Mouse (Mus musculus) MEL (cell line): ENCODE measurements around the gene Ctnna2. TPM values are rescaled to one million over a fixed set of nuclear protein-coding genes. Genes with fewer than 3 reads are reported as not detected.

Experiments
- DNase-seq: peaks from one replicate; pipeline ENCODE4 v3.0.0; 2011; ENCODE audit warnings: low read depth, low spot score
- H3K27ac ChIP-seq: 2 replicates; pipeline ENCODE4 v1.5.1; 2012; ENCODE audit warnings: low read depth, mild to moderate bottlenecking, control low read depth, low read length, moderate library complexity; ENCODE audit not compliant: control insufficient read depth
- H3K27me3 ChIP-seq, 2 experiments: fragments of 150-350 bp in 1 of 2; sonication (generic) in 1 of 2; 2 replicates each; pipeline ENCODE4 v1.6.1; 2012; ENCODE audit warnings: low read length in 2 of 2, mild to moderate bottlenecking in 2 of 2, improper control_type of control experiment in 1 of 2, moderate library complexity in 1 of 2; ENCODE audit not compliant: insufficient read depth in 2 of 2, control insufficient read depth in 1 of 2
- H3K36me3 ChIP-seq, 2 experiments: 2 replicates each; pipeline ENCODE4 v1.6.1; 2012 to 2014; ENCODE audit warnings: low read length in 2 of 2, improper control_type of control experiment in 1 of 2, inconsistent platforms in 1 of 2, mild to moderate bottlenecking in 1 of 2; ENCODE audit not compliant: insufficient read depth in 2 of 2, control insufficient read depth in 1 of 2
- H3K4me1 ChIP-seq, 2 experiments: fragments of 150-350 bp in 1 of 2; sonication (generic) in 1 of 2; 2 replicates each; pipeline ENCODE4 v1.6.1; 2012; ENCODE audit warnings: low read length in 2 of 2, improper control_type of control experiment in 1 of 2, mild to moderate bottlenecking in 1 of 2; ENCODE audit not compliant: insufficient read depth in 2 of 2, control insufficient read depth in 1 of 2
- H3K4me3 ChIP-seq, 2 experiments: fragments of 150-350 bp in 1 of 2; sonication (generic) in 1 of 2; 2 replicates each; pipeline ENCODE4 v1.5.1; 2012; ENCODE audit warnings: low read depth in 2 of 2, low read length in 2 of 2, mild to moderate bottlenecking in 2 of 2, moderate library complexity in 2 of 2, control low read depth in 1 of 2, improper control_type of control experiment in 1 of 2; ENCODE audit not compliant: control insufficient read depth in 1 of 2, insufficient read depth in 1 of 2
- H3K79me2 ChIP-seq: 2 replicates; pipeline ENCODE4 v1.6.1; 2012; ENCODE audit warnings: mild to moderate bottlenecking, low read length, moderate library complexity; ENCODE audit not compliant: control insufficient read depth, poor library complexity, insufficient read depth
- H3K9ac ChIP-seq: 2 replicates; pipeline ENCODE4 v1.6.1; 2012; ENCODE audit warnings: low read depth, mild to moderate bottlenecking, control low read depth, low read length, moderate library complexity; ENCODE audit not compliant: control insufficient read depth, poor library complexity, severe bottlenecking
- H3K9me3 ChIP-seq: fragments of 150-350 bp; sonication (generic); replicated peaks from 2 replicates; pipeline ENCODE4 v1.6.1; 2012; ENCODE audit warnings: mild to moderate bottlenecking, low read length, improper control_type of control experiment, moderate library complexity; ENCODE audit not compliant: insufficient read depth
- BHLHE40 ChIP-seq: IDR thresholded peaks from 2 replicates; pipeline ENCODE4 v1.6.1; 2012; ENCODE audit warnings: low read depth, mild to moderate bottlenecking, inconsistent platforms, low read length, improper control_type of control experiment, borderline replicate concordance
- CHD1 ChIP-seq: IDR thresholded peaks from 2 replicates; pipeline ENCODE4 v1.6.1; 2012; ENCODE audit warnings: low read depth, mild to moderate bottlenecking, inconsistent platforms, low read length, improper control_type of control experiment
- CHD2 ChIP-seq: IDR thresholded peaks from 2 replicates; pipeline ENCODE4 v1.6.1; 2011; ENCODE audit warnings: low read length, improper control_type of control experiment
- CTCF ChIP-seq, 3 experiments: IDR thresholded peaks in 2 of 3; conservative IDR thresholded peaks in 1 of 3; 2 replicates each; pipeline ENCODE4 v1.5.1; 2011 to 2012; ENCODE audit warnings: low read length in 3 of 3, low read depth in 2 of 3, mild to moderate bottlenecking in 2 of 3, improper control_type of control experiment in 1 of 3, inconsistent platforms in 1 of 3, mixed read lengths in 1 of 3, moderate library complexity in 1 of 3; ENCODE audit not compliant: control insufficient read depth in 1 of 3, insufficient read depth in 1 of 3, poor library complexity in 1 of 3, severe bottlenecking in 1 of 3
- ELF1 ChIP-seq: IDR thresholded peaks from 2 replicates; pipeline ENCODE4 v1.6.1; 2014; ENCODE audit warnings: low read depth, mild to moderate bottlenecking, inconsistent platforms, low read length, improper control_type of control experiment, moderate library complexity
- EP300 ChIP-seq, 2 experiments: IDR thresholded peaks; 2 replicates each; pipeline ENCODE4 v1.6.1; 2011; ENCODE audit warnings: improper control_type of control experiment in 2 of 2, low read length in 2 of 2, low read depth in 1 of 2, mild to moderate bottlenecking in 1 of 2
- GABPA ChIP-seq: IDR thresholded peaks from 2 replicates; pipeline ENCODE4 v1.6.1; 2012; ENCODE audit warnings: low read depth, mild to moderate bottlenecking, inconsistent platforms, low read length, improper control_type of control experiment, moderate library complexity
- HCFC1 ChIP-seq: IDR thresholded peaks from 2 replicates; pipeline ENCODE4 v1.6.1; 2012; ENCODE audit warnings: low read depth, mild to moderate bottlenecking, inconsistent platforms, low read length, improper control_type of control experiment, moderate library complexity
- JUND ChIP-seq: IDR thresholded peaks from 2 replicates; pipeline ENCODE4 v1.6.1; 2011; ENCODE audit warnings: low read depth, mild to moderate bottlenecking, improper control_type of control experiment, low read length
- MAFK ChIP-seq: IDR thresholded peaks from 2 replicates; pipeline ENCODE4 v1.6.1; 2011; ENCODE audit warnings: low read depth, mild to moderate bottlenecking, low read length, improper control_type of control experiment, borderline replicate concordance
- MAX ChIP-seq: IDR thresholded peaks from 2 replicates; pipeline ENCODE4 v1.6.1; 2011; ENCODE audit warnings: low read length, improper control_type of control experiment
- MAZ ChIP-seq: IDR thresholded peaks from 2 replicates; pipeline ENCODE4 v1.6.1; 2012; ENCODE audit warnings: low read depth, mild to moderate bottlenecking, inconsistent platforms, low read length, improper control_type of control experiment
- MEF2A ChIP-seq: IDR thresholded peaks from 2 replicates; pipeline ENCODE4 v1.6.1; 2014; ENCODE audit warnings: low read depth, mild to moderate bottlenecking, inconsistent platforms, low read length, improper control_type of control experiment; ENCODE audit not compliant: poor library complexity, insufficient replicate concordance, severe bottlenecking; ENCODE audit errors: extremely low read depth
- MXI1 ChIP-seq: IDR thresholded peaks from 2 replicates; pipeline ENCODE4 v1.6.1; 2011; ENCODE audit warnings: mild to moderate bottlenecking, low read depth, low read length, improper control_type of control experiment
- MYC ChIP-seq: IDR thresholded peaks from 2 replicates; pipeline ENCODE4 v1.6.1; 2011; ENCODE audit warnings: low read depth, mild to moderate bottlenecking, low read length, improper control_type of control experiment, moderate library complexity
- NELFE ChIP-seq: IDR thresholded peaks from 2 replicates; pipeline ENCODE4 v1.6.1; 2011; ENCODE audit warnings: low read depth, low read length, improper control_type of control experiment
- POLR2AphosphoS2 ChIP-seq: IDR thresholded peaks from 2 replicates; pipeline ENCODE4 v1.6.1; 2011; ENCODE audit warnings: low read length, improper control_type of control experiment
- POLR2AphosphoS5 ChIP-seq: IDR thresholded peaks from 2 replicates; pipeline ENCODE4 v1.6.1; 2012; ENCODE audit warnings: low read depth, borderline replicate concordance, mild to moderate bottlenecking, inconsistent platforms, low read length, moderate library complexity, mixed read lengths
- RCOR1 ChIP-seq: IDR thresholded peaks from 2 replicates; pipeline ENCODE4 v1.6.1; 2012; ENCODE audit warnings: low read depth, mild to moderate bottlenecking, inconsistent platforms, low read length, improper control_type of control experiment
- SIN3A ChIP-seq: IDR thresholded peaks from 2 replicates; pipeline ENCODE4 v1.6.1; 2012; ENCODE audit warnings: low read length, improper control_type of control experiment, inconsistent platforms
- TAL1 ChIP-seq: IDR thresholded peaks from 2 replicates; pipeline ENCODE4 v1.6.1; 2012; ENCODE audit warnings: mild to moderate bottlenecking, inconsistent platforms, low read length, moderate library complexity, mixed read lengths
- UBTF ChIP-seq: IDR thresholded peaks from 2 replicates; pipeline ENCODE4 v1.6.1; 2012; ENCODE audit warnings: low read depth, mild to moderate bottlenecking, inconsistent platforms, low read length, improper control_type of control experiment, moderate library complexity, borderline replicate concordance; ENCODE audit not compliant: insufficient read depth
- USF1 ChIP-seq: IDR thresholded peaks from 2 replicates; pipeline ENCODE4 v1.6.1; 2014; ENCODE audit warnings: low read depth, mild to moderate bottlenecking, inconsistent platforms, low read length, improper control_type of control experiment, moderate library complexity
- USF2 ChIP-seq, 2 experiments: IDR thresholded peaks; 2 replicates each; pipeline ENCODE4 v1.6.1; 2011 to 2012; ENCODE audit warnings: improper control_type of control experiment in 2 of 2, low read length in 2 of 2, borderline replicate concordance in 1 of 2, inconsistent platforms in 1 of 2, low read depth in 1 of 2, mild to moderate bottlenecking in 1 of 2; ENCODE audit not compliant: insufficient read depth in 1 of 2
- ZMIZ1 ChIP-seq: IDR thresholded peaks from 2 replicates; pipeline ENCODE4 v1.6.1; 2012; ENCODE audit warnings: low read depth, mild to moderate bottlenecking, inconsistent platforms, low read length, improper control_type of control experiment, moderate library complexity
- polyA plus RNA-seq, 2 experiments: library from polyadenylated mRNA; stranded (reverse) in 1 of 2; unstranded in 1 of 2; fragments of >175 nt in 1 of 2; fragments of >200 nt in 1 of 2; gene quantifications; 2 replicates each; pipeline versions ENCODE4 v1.2.1 to v1.2.4; 2012; ENCODE audit warnings: low replicate concordance in 2 of 2, low read depth in 1 of 2; ENCODE audit not compliant: insufficient read length in 2 of 2, insufficient read depth in 1 of 2, missing spikeins in 1 of 2
- total RNA-seq: library from RNA; depleted of rRNA; stranded (reverse); fragments of 300-350 nt; gene quantifications from 2 replicates; pipeline ENCODE4 v1.2.3, GENCODE M21; 2012

Ctnna2 gene
- total and polyA plus RNA-seq, 3 experiments, result not detected

- TF ChIP-seq POLR2AphosphoS2 (no peak), USF2 (IDR thresholded peaks at IDR 0.05; ENCODE audit: borderline replicate concordance in 1 of 2, insufficient read depth in 1 of 2, low read depth in 1 of 2, low read length in 2 of 2) (no peak), MEF2A (no peak), MYC (no peak), MXI1 (no peak), POLR2AphosphoS5 (no peak), MAZ (no peak), JUND (no peak), NELFE (no peak), MAX (no peak), MAFK (no peak), ZMIZ1 (no peak), USF1 (no peak), GABPA (no peak), CHD1 (no peak)
- no peak overlapping the region for H3K4me3 ChIP-seq
- no peak for DNase-seq
- no peak overlapping the region for H3K9ac ChIP-seq
- H3K4me1 ChIP-seq, result no peaks in the 10 kb centered on the region
- no peaks in the 10 kb centered on the region for H3K9me3 ChIP-seq
- H3K79me2 ChIP-seq, result no peaks in the 10 kb centered on the region
- H3K36me3 ChIP-seq, result no peaks in the 10 kb centered on the region
- no peak overlapping the region for H3K27ac ChIP-seq
- no peaks in the 10 kb centered on the region for H3K27me3 ChIP-seq
Measured at GRCm38 (mm10) chr6:77869313-77869712, 110.2 kb downstream of the Ctnna2 start.

DNA sequence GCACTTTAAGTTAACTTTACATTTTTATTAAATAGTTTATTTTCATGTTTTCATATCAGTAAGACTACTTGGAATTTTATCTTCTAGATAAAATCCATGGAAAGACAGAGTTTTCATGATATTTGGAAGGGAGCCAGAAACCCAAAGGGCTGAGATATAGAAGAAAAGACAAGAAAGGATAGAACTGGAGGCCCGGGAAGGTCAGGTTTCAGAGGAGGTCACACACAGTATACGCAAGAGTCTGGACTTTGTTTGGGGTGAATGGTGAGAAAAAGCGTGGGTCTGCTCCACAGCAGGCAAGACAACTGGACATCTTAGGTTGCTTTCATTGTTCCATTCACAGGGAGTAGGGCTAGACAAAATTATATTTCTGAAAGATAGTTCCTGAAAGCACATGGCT, 111.4 kb downstream of the Ctnna2 start:
- no peaks in the 10 kb centered on the region for H3K9me3 ChIP-seq
- H3K4me3 ChIP-seq, result no peak overlapping the region
- TF ChIP-seq UBTF (no peak), MAFK (no peak), TAL1 (no peak), BHLHE40 (no peak), CHD2 (no peak), SIN3A (no peak), CTCF (IDR thresholded peaks at IDR 0.05 in 2 of 3, conservative IDR thresholded peaks at IDR 0.05 in 1 of 3; ENCODE audit: control insufficient read depth in 1 of 3, insufficient read depth in 1 of 3, low read depth in 2 of 3, low read length in 3 of 3, poor library complexity in 1 of 3, severe bottlenecking in 1 of 3) (no peak), RCOR1 (no peak), GABPA (no peak), HCFC1 (no peak), POLR2AphosphoS2 (no peak), CHD1 (no peak), EP300 (IDR thresholded peaks at IDR 0.05; ENCODE audit: low read depth in 1 of 2, low read length in 2 of 2) (no peak), ZMIZ1 (no peak), ELF1 (no peak)
- no peak overlapping the region for H3K27ac ChIP-seq
- DNase-seq, result no peak
- no peaks in the 10 kb centered on the region for H3K36me3 ChIP-seq
- no peaks in the 10 kb centered on the region for H3K4me1 ChIP-seq
- H3K79me2 ChIP-seq, result no peaks in the 10 kb centered on the region
- no peaks in the 10 kb centered on the region for H3K27me3 ChIP-seq
- no peak overlapping the region for H3K9ac ChIP-seq
